Mouse (Mus musculus) stomach, embryonic 14.5 days (tissue): Measurements from ENCODE around the gene Tmem254a. TPM values are rescaled to one million over a fixed set of nuclear protein-coding genes. Genes with fewer than 3 reads are reported as not detected.
A peak's percentile ranks its signal among the peaks of the same experiment; 100 is the strongest.
"Not testable (repeated sequence)": the region's sequence is repeated elsewhere in the genome, so short reads cannot be mapped to it uniquely, and the experiment has no call there.

Source experiments
- ATAC-seq: fragments of 200-750 bp; cut with Nextera tagmentation; 2 replicates; pipeline ENCODE4 v1.8.0; 2017; ENCODE audit warnings: low read depth, moderate TSS enrichment; ENCODE audit not compliant: insufficient number of reproducible peaks, insufficient read depth, low FRiP score
- H3K27ac ChIP-seq: fragments of 300-500 bp; sonication (generic); 2 replicates; pipeline ENCODE4 v1.5.1; 2014; ENCODE audit warnings: mild to moderate bottlenecking, low read length, moderate library complexity, mixed read lengths
- H3K27me3 ChIP-seq: fragments of 300-500 bp; sonication (generic); 2 replicates; pipeline ENCODE4 v1.6.1; 2014; ENCODE audit warnings: low read length, control low read depth, mixed read lengths; ENCODE audit not compliant: control insufficient read depth, insufficient read depth
- H3K36me3 ChIP-seq: fragments of 300-500 bp; sonication (generic); 2 replicates; pipeline ENCODE4 v1.6.1; 2014; ENCODE audit warnings: mild to moderate bottlenecking, control low read depth, low read length, moderate library complexity, mixed read lengths; ENCODE audit not compliant: control insufficient read depth, insufficient read depth
- H3K4me1 ChIP-seq: fragments of 300-500 bp; sonication (generic); 2 replicates; pipeline ENCODE4 v1.6.1; 2014; ENCODE audit warnings: low read length, control low read depth, mixed read lengths; ENCODE audit not compliant: control insufficient read depth, insufficient read depth
- H3K4me2 ChIP-seq: fragments of 300-500 bp; sonication (generic); replicated peaks from 2 replicates; pipeline ENCODE4 v1.6.1; 2014; ENCODE audit warnings: low read depth, low read length, control low read depth
- H3K4me3 ChIP-seq: fragments of 300-500 bp; sonication (generic); 2 replicates; pipeline ENCODE4 v1.5.1; 2014; ENCODE audit warnings: low read depth, low read length, control low read depth
- H3K9ac ChIP-seq: fragments of 300-500 bp; sonication (generic); replicated peaks from 2 replicates; pipeline ENCODE4 v1.6.1; 2014; ENCODE audit warnings: low read depth, mild to moderate bottlenecking, control low read depth, low read length, moderate library complexity, mixed read lengths
- H3K9me3 ChIP-seq: fragments of 300-500 bp; sonication (generic); 2 replicates; pipeline ENCODE4 v1.6.1; 2016; ENCODE audit warnings: low read depth, low read length, control low read depth; ENCODE audit not compliant: control insufficient read depth
- WGBS: fragments of 180-500 bp; shearing (Covaris S2); extraction: QIAGEN DNeasy Blood & Tissue Kit; methylation state at CpG from one replicate; pipeline ENCODE4 v1.1.7; 2014; 5-methylcytosine and 5-hydroxymethylcytosine counted together
- polyA plus RNA-seq: library from polyadenylated mRNA; unstranded; fragments of >200 nt; fragmentation: Nextera tagmentation; extraction: Ambion mirVana; gene quantifications from 2 replicates; pipeline ENCODE4 v1.2.1, GENCODE M21; 2014

The Tmem254a gene
- polyA plus RNA-seq, 1 experiment from 2014 or later = 3.6 TPM

DNA sequence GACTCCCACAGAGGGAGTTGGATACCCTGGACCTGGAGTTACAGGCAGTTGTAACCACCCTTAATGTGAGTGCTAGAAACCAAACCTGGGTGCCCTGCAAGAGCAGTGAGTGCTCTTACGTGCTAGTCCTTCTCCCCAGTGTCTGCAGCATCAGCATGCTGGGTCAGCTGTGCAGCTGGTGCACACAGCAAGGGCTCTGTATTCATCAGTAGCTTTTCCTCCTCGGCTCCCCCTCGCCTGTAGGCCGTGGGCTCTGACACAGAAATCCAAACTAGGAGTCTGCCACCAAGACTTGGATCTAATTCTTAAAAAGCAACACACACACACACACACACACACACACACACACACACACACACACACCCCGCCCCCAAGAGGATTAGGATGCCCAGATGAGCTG is 22.2 kb downstream of the Tmem254a start:
- WGBS = no CpG with 5 or more reads among the region's 5 CpGs

DNA sequence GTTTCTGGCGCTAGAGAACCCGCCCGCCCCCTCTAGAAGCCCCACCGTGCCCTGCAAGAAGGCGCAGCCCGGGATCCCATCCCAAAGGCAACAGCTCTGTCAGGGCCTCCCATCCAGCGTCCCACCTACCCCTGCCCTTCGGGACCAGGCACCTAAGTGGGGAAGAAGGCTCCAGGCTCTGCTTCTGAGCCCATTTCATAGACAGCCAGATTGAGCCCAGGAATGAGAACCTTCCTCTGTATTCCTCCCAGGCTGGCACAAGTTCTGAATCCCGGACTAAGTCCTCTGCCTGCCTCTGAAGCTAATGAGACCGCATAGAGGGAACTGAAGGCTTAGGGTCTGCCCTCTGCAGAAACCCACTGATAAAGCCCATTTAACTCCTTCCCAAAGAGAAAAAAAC is 24.5 kb downstream of the Tmem254a start, which contains the start of gene Plac9a:
TSS of gene Plac9a (minus strand) at position 101 of the 400 bp plus-strand sequence.
- no CpG with 5 or more reads among the region's 10 CpGs for WGBS

More for the DNA sequence above, 22.2 kb downstream of the Tmem254a start:
- H3K36me3 ChIP-seq, H3K4me1 ChIP-seq, H3K9me3 ChIP-seq, H3K27me3 ChIP-seq, ATAC-seq, H3K4me3 ChIP-seq, H3K27ac ChIP-seq, H3K9ac ChIP-seq, H3K4me2 ChIP-seq: not testable (repeated sequence)

DNA sequence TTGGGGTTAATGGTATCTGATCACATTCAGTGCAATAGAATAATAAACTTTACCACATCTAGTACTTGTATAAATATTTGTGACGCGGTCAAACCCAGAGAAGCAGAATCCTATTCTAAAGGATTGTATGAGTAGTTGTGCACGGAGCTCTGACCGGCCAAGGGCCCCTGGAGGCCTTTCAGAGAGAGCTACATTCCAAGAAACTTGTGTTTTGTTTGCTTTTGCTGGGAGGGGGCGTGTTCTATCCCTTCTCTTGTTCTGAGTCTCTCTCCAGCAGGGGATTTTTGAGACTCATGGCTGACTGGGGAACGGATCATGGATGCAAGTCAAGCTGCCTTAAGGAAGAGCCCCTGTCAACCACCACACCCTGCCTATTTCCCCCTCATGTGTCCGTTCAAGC is 31.8 kb downstream of the Tmem254a start:
- not testable (repeated sequence) for H3K9me3 ChIP-seq, H3K4me3 ChIP-seq, H3K4me2 ChIP-seq, H3K9ac ChIP-seq, H3K4me1 ChIP-seq, ATAC-seq, H3K27ac ChIP-seq, H3K27me3 ChIP-seq, H3K36me3 ChIP-seq
- WGBS = no CpG with 5 or more reads among the region's 7 CpGs

More for the DNA sequence above, 24.5 kb downstream of the Tmem254a start, which contains the start of gene Plac9a:
- not testable (repeated sequence) for H3K4me2 ChIP-seq, H3K36me3 ChIP-seq, H3K4me3 ChIP-seq, H3K27ac ChIP-seq, H3K9me3 ChIP-seq, H3K9ac ChIP-seq, H3K4me1 ChIP-seq, ATAC-seq, H3K27me3 ChIP-seq

DNA sequence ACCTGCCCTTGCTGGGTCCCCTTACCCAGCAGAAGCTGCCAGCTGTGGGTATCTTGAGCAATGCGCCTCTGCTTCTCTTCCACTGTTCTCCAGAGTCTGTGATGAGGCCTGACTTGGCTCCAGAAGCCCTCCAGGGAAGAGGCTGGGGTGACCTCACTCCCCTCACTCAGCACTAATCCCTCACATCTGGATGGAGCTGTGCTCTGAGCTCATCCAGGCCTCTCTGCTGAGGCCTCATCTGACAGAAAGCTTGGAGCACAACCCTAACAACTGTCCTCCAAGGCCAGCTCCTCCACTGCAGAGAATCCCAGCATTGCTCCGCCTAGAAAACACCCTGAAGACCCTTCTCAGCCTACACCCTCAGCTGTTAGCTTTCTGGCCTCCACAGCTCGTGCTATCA is 32.9 kb downstream of the Tmem254a start:
- H3K4me3 ChIP-seq, H3K36me3 ChIP-seq, H3K9me3 ChIP-seq, H3K4me2 ChIP-seq, H3K4me1 ChIP-seq, H3K27ac ChIP-seq, H3K9ac ChIP-seq, H3K27me3 ChIP-seq: not testable (repeated sequence)
- WGBS = no CpG with 5 or more reads among the region's 3 CpGs
- peak; percentile 81; the same call in 1 of the 2 replicates for ATAC-seq

DNA sequence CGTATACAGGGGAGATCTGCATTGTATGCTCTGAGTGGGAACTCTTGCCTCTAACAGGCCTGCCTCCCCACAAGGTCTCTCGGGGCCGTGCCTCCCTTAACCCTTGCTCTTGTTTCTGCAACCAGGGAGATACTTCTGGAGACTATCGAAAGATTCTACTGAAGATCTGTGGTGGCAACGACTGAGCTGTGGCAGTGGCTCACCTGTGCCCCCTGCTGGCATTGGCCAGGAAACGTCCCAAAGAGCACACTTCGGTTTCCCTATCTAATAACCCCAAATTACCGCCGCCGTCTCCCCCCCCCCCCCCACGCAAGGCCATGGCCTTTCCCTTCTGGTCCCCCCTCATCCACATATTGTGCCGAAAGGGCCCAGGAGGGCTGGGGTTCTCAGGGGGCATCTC is 41.6 kb downstream of the Tmem254a start:
- not testable (repeated sequence) for H3K9me3 ChIP-seq, H3K4me3 ChIP-seq, H3K27ac ChIP-seq, ATAC-seq, H3K27me3 ChIP-seq, H3K4me2 ChIP-seq, H3K4me1 ChIP-seq, H3K9ac ChIP-seq, H3K36me3 ChIP-seq
- no CpG with 5 or more reads among the region's 12 CpGs for WGBS

DNA sequence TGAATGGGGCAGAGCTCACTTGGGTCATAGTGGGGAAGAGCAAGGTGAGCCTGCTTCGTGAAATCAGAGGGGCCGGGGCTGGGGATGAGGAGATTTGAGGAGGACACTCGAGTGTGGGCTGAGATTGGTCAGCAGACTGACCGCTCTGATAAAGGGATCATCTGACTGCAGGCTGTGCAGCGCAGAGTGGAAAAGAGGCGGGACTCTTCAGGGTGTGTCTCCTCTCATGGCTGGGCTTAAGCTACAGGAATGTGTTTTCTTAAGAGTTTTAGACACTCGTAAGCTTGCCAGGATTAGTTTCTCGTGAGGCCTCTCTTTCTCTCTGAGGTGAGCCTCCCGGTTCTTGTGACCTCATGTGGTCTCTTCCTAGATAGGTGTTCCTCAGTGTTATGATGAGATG is 45.7 kb downstream of the Tmem254a start:
- not testable (repeated sequence) for H3K4me2 ChIP-seq, H3K4me1 ChIP-seq, H3K27me3 ChIP-seq, H3K9me3 ChIP-seq, H3K9ac ChIP-seq, H3K36me3 ChIP-seq, H3K27ac ChIP-seq, ATAC-seq, H3K4me3 ChIP-seq
- WGBS = no CpG with 5 or more reads among the region's 9 CpGs

DNA sequence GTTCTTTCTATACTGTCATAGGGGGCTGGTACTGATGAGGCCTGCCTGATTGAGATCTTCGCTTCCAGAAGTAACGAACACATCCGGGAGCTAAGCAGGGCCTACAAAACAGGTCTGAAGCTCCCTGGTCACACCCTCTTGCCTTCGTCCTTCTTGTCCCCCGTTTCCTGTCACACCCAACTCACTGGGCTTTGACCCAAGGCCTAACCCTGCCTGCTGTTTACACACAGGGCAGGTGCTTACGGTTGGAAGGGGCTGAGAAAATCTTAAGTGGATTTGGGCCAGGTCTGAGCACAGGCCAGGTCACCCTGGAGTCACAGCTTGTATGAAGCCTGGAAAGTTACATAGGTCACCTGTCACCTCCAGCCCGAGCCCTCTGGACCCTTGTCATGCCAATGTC is 50.8 kb downstream of the Tmem254a start:
- not testable (repeated sequence) for H3K9ac ChIP-seq, H3K4me2 ChIP-seq, H3K27ac ChIP-seq, H3K4me3 ChIP-seq, ATAC-seq, H3K9me3 ChIP-seq, H3K27me3 ChIP-seq, H3K4me1 ChIP-seq, H3K36me3 ChIP-seq
- WGBS = no CpG with 5 or more reads among the region's 7 CpGs

Other genes with a start within 250 kb of the Tmem254a start
- gene Ppif, start 233.5 kb downstream of the Tmem254a start, polyA plus RNA-seq = 48.1 and 48.3 TPM in 2 replicates
- 29.5 and 32.4 TPM in 2 replicates for gene Zcchc24, start 158.6 kb downstream of the Tmem254a start, polyA plus RNA-seq
- 35.5 and 42.2 TPM in 2 replicates for gene Anxa11, start 85.5 kb downstream of the Tmem254a start, polyA plus RNA-seq
- gene Plac9a, start 24.6 kb downstream of the Tmem254a start, polyA plus RNA-seq = 0.75 TPM in 1 of 2 replicates, not detected in the other
- 0.20 and 0.29 TPM in 2 replicates for gene Cphx1, start 10.6 kb upstream of the Tmem254a start, polyA plus RNA-seq
- 0.97 and 1.4 TPM in 2 replicates for gene Duxbl1, start 50.9 kb upstream of the Tmem254a start, polyA plus RNA-seq
- gene Gm9780, start 115.0 kb upstream of the Tmem254a start, polyA plus RNA-seq = 36.3 and 40.2 TPM in 2 replicates
- 46.0 and 70.5 TPM in 2 replicates for gene Tmem254c, start 139.7 kb upstream of the Tmem254a start, polyA plus RNA-seq
- not detected in 2 replicates for gene Cphx2, start 153.8 kb upstream of the Tmem254a start, polyA plus RNA-seq
- not detected in 2 replicates for gene Cphx3, start 154.6 kb upstream of the Tmem254a start, polyA plus RNA-seq
- 2.1 and 2.2 TPM in 2 replicates for gene Duxbl2, start 190.7 kb upstream of the Tmem254a start, polyA plus RNA-seq